Mouse (Mus musculus): ENCODE measurements at regions not wholly inside any gene's neighbourhood (a gene's known extent, or its start where the extent isn't known, plus 50 kb on each side); places are given as distances from the start of the nearest gene placed in this dataset.

- Histone ChIP-seq H3K9ac (ENCODE audit: low read depth, low read length) (no peak overlapping the region), H3K4me3 (ENCODE audit: low read depth, low read length) (no peak overlapping the region), H3K36me3 (ENCODE audit: control insufficient read depth, insufficient read depth, low read length) (no peaks in the 10 kb centered on the region), H3K4me2 (replicated peaks; ENCODE audit: low read depth, low read length) (no peak overlapping the region), H3K9me3 (ENCODE audit: control insufficient read depth, low read length) (no peaks in the 10 kb centered on the region), H3K4me1 (replicated peaks; ENCODE audit: control insufficient read depth, insufficient read depth, low read length) (no peaks in the 10 kb centered on the region), H3K27me3 (ENCODE audit: control insufficient read depth, insufficient read depth, low read length) (no peaks in the 10 kb centered on the region), H3K27ac (ENCODE audit: low read depth, low read length) (no peak overlapping the region)
- DNase-seq (ENCODE audit: low spot score) (no peak), ATAC-seq (ENCODE audit: low FRiP score) (no peak)
- WGBS: 89% methylated on average over 4 of the region's 4 CpGs
Observed at GRCm38 (mm10) chr7:113117599-113117998, 89.7 kb upstream of the Arntl start.

GRCm38 (mm10) chr7:113121911-113122319, 85.3 kb upstream of the Arntl start:
- H3K9me3 ChIP-seq (ENCODE audit: control insufficient read depth, low read length): no peaks in the 10 kb centered on the region
- no peak overlapping the region for H3K27ac ChIP-seq (ENCODE audit: low read depth, low read length)
- no peak for DNase-seq (ENCODE audit: low spot score)
- H3K36me3 ChIP-seq (ENCODE audit: control insufficient read depth, insufficient read depth, low read length): no peaks in the 10 kb centered on the region
- H3K27me3 ChIP-seq (ENCODE audit: control insufficient read depth, insufficient read depth, low read length): no peaks in the 10 kb centered on the region
- 65% methylated on average over 6 of the region's 6 CpGs for WGBS
- no peak overlapping the region for H3K9ac ChIP-seq (ENCODE audit: low read depth, low read length)
- no peak overlapping the region for H3K4me3 ChIP-seq (ENCODE audit: low read depth, low read length)
- H3K4me2 ChIP-seq (replicated peaks; ENCODE audit: low read depth, low read length): no peak overlapping the region
- ATAC-seq (ENCODE audit: low FRiP score): no peak
- H3K4me1 ChIP-seq (replicated peaks; ENCODE audit: control insufficient read depth, insufficient read depth, low read length): no peaks in the 10 kb centered on the region

- Histone ChIP-seq H3K4me3 (ENCODE audit: low read depth, low read length) (no peak overlapping the region), H3K9me3 (ENCODE audit: control insufficient read depth, low read length) (no peaks in the 10 kb centered on the region), H3K36me3 (ENCODE audit: control insufficient read depth, insufficient read depth, low read length) (no peaks in the 10 kb centered on the region), H3K4me1 (replicated peaks; ENCODE audit: control insufficient read depth, insufficient read depth, low read length) (no peaks in the 10 kb centered on the region; the same call in 1 of the 2 replicates), H3K27ac (ENCODE audit: low read depth, low read length) (no peak overlapping the region), H3K27me3 (ENCODE audit: control insufficient read depth, insufficient read depth, low read length) (no peaks in the 10 kb centered on the region), H3K4me2 (replicated peaks; ENCODE audit: low read depth, low read length) (no peak overlapping the region), H3K9ac (ENCODE audit: low read depth, low read length) (no peak overlapping the region)
- no peak for DNase-seq (ENCODE audit: low spot score)
- WGBS: 90% methylated on average over 1 of the region's 1 CpGs
- no peak for ATAC-seq (ENCODE audit: low FRiP score)
Observed at GRCm38 (mm10) chr7:113126010-113126409, 81.3 kb upstream of the Arntl start.

GRCm38 (mm10) chr7:113130552-113130951, 76.7 kb upstream of the Arntl start:
- ATAC-seq (ENCODE audit: low FRiP score) (no peak), DNase-seq (ENCODE audit: low spot score) (no peak)
- 61% methylated on average over 6 of the region's 6 CpGs for WGBS
- Histone ChIP-seq H3K36me3 (ENCODE audit: control insufficient read depth, insufficient read depth, low read length) (no peaks in the 10 kb centered on the region), H3K27me3 (ENCODE audit: control insufficient read depth, insufficient read depth, low read length) (no peaks in the 10 kb centered on the region), H3K4me2 (replicated peaks; ENCODE audit: low read depth, low read length) (no peak overlapping the region), H3K9ac (ENCODE audit: low read depth, low read length) (no peak overlapping the region), H3K9me3 (ENCODE audit: control insufficient read depth, low read length) (no peaks in the 10 kb centered on the region), H3K27ac (ENCODE audit: low read depth, low read length) (no peak overlapping the region), H3K4me1 (replicated peaks; ENCODE audit: control insufficient read depth, insufficient read depth, low read length) (no peaks in the 10 kb centered on the region; the same call in 1 of the 2 replicates), H3K4me3 (ENCODE audit: low read depth, low read length) (no peak overlapping the region)

GRCm38 (mm10) chr7:113131945-113132538, 75.2 kb upstream of the Arntl start:
- Histone ChIP-seq H3K9me3 (ENCODE audit: control insufficient read depth, low read length) (no peaks in the 10 kb centered on the region), H3K4me1 (replicated peaks; ENCODE audit: control insufficient read depth, insufficient read depth, low read length) (no peaks in the 10 kb centered on the region; the same call in 1 of the 2 replicates), H3K9ac (ENCODE audit: low read depth, low read length) (no peak overlapping the region), H3K4me3 (ENCODE audit: low read depth, low read length) (no peak overlapping the region), H3K36me3 (ENCODE audit: control insufficient read depth, insufficient read depth, low read length) (no peaks in the 10 kb centered on the region), H3K27ac (ENCODE audit: low read depth, low read length) (no peak overlapping the region), H3K27me3 (ENCODE audit: control insufficient read depth, insufficient read depth, low read length) (no peaks in the 10 kb centered on the region), H3K4me2 (replicated peaks; ENCODE audit: low read depth, low read length) (no peak overlapping the region)
- ATAC-seq (ENCODE audit: low FRiP score): no peak
- DNase-seq (ENCODE audit: low spot score): peak; percentile 85
- WGBS: 3% methylated on average over 6 of the region's 6 CpGs

- no peaks in the 10 kb centered on the region for H3K27me3 ChIP-seq (ENCODE audit: control insufficient read depth, insufficient read depth, low read length)
- no peak for ATAC-seq (ENCODE audit: low FRiP score)
Observed at GRCm38 (mm10) chr7:113133891-113134290, 73.4 kb upstream of the Arntl start.

GRCm38 (mm10) chr7:113140011-113140438, 67.2 kb upstream of the Arntl start:
- H3K27me3 ChIP-seq (ENCODE audit: control insufficient read depth, insufficient read depth, low read length): no peaks in the 10 kb centered on the region
- H3K4me3 ChIP-seq (ENCODE audit: low read depth, low read length): no peak overlapping the region
- H3K36me3 ChIP-seq (ENCODE audit: control insufficient read depth, insufficient read depth, low read length): no peaks in the 10 kb centered on the region
- H3K9me3 ChIP-seq (ENCODE audit: control insufficient read depth, low read length): no peaks in the 10 kb centered on the region
- no peak overlapping the region for H3K27ac ChIP-seq (ENCODE audit: low read depth, low read length)
- ATAC-seq (ENCODE audit: low FRiP score) (no peak), DNase-seq (ENCODE audit: low spot score) (no peak)
- 85% methylated on average over 10 of the region's 10 CpGs for whole genome bisulfite sequencing
- H3K9ac ChIP-seq (ENCODE audit: low read depth, low read length): no peak overlapping the region
- H3K4me2 ChIP-seq (replicated peaks; ENCODE audit: low read depth, low read length): no peak overlapping the region
- no peaks in the 10 kb centered on the region; the same call in 1 of the 2 replicates for H3K4me1 ChIP-seq (replicated peaks; ENCODE audit: control insufficient read depth, insufficient read depth, low read length)

More at GRCm38 (mm10) chr7:113133891-113134290, 73.4 kb upstream of the Arntl start:
- Histone ChIP-seq H3K4me2 (replicated peaks; ENCODE audit: low read depth, low read length) (no peak overlapping the region), H3K4me1 (replicated peaks; ENCODE audit: control insufficient read depth, insufficient read depth, low read length) (no peaks in the 10 kb centered on the region; the same call in 1 of the 2 replicates), H3K9me3 (ENCODE audit: control insufficient read depth, low read length) (no peaks in the 10 kb centered on the region), H3K4me3 (ENCODE audit: low read depth, low read length) (no peak overlapping the region), H3K27ac (ENCODE audit: low read depth, low read length) (no peak overlapping the region), H3K9ac (ENCODE audit: low read depth, low read length) (no peak overlapping the region), H3K36me3 (ENCODE audit: control insufficient read depth, insufficient read depth, low read length) (no peaks in the 10 kb centered on the region)
- no peak for DNase-seq (ENCODE audit: low spot score)
- 82% methylated on average over 5 of the region's 5 CpGs for WGBS

GRCm38 (mm10) chr7:113141846-113142683, 65.2 kb upstream of the Arntl start:
- DNase-seq (ENCODE audit: low spot score) (peak; percentile 53), ATAC-seq (ENCODE audit: low FRiP score) (no peak)
- whole genome bisulfite sequencing: 39% methylated on average over 10 of the region's 10 CpGs
- Histone ChIP-seq H3K27ac (ENCODE audit: low read depth, low read length) (no peak overlapping the region), H3K9me3 (ENCODE audit: control insufficient read depth, low read length) (no peaks in the 10 kb centered on the region), H3K4me1 (replicated peaks; ENCODE audit: control insufficient read depth, insufficient read depth, low read length) (no peaks in the 10 kb centered on the region; the same call in none of the 2 replicates), H3K9ac (ENCODE audit: low read depth, low read length) (no peak overlapping the region), H3K4me3 (ENCODE audit: low read depth, low read length) (no peak overlapping the region), H3K4me2 (replicated peaks; ENCODE audit: low read depth, low read length) (no peak overlapping the region), H3K27me3 (ENCODE audit: control insufficient read depth, insufficient read depth, low read length) (no peaks in the 10 kb centered on the region), H3K36me3 (ENCODE audit: control insufficient read depth, insufficient read depth, low read length) (no peaks in the 10 kb centered on the region)
